Mouse (Mus musculus) cortical plate, adult 2 months (tissue): Measurements from ENCODE around the gene Wipi1.

ENCODE experiments used
- CTCF ChIP-seq: fragments of 200-500 bp; IDR thresholded peaks from 2 replicates; pipeline ENCODE4 v1.5.1; 2011; ENCODE audit warnings: mild to moderate bottlenecking, control low read depth, low read length; ENCODE audit not compliant: insufficient read depth; ENCODE audit errors: extremely low read depth
- POLR2A ChIP-seq: fragments of 200-500 bp; IDR thresholded peaks from 2 replicates; pipeline ENCODE4 v1.6.1; 2011; ENCODE audit warnings: mild to moderate bottlenecking, low read length, control low read depth; ENCODE audit not compliant: insufficient read depth; ENCODE audit errors: extremely low read depth

GRCm38 (mm10) chr11:109590012-109590411 is 21.8 kb downstream of the Wipi1 start:
- no peak for TF ChIP-seq CTCF
- TF ChIP-seq POLR2A, result no peak
